Mouse (Mus musculus) megakaryocyte, embryonic 14.5 days (primary cell): ENCODE measurements around the gene Hpd.

ENCODE experiments used
- FLI1 ChIP-seq: IDR thresholded peaks from 2 replicates; pipeline ENCODE4 v1.6.1; 2012; ENCODE audit warnings: low read length, inconsistent platforms, mixed read lengths
- GATA1 ChIP-seq: IDR thresholded peaks from 3 replicates; pipeline ENCODE4 v1.6.1; 2012; ENCODE audit warnings: mixed read lengths, low read length, inconsistent platforms, borderline replicate concordance

DNA sequence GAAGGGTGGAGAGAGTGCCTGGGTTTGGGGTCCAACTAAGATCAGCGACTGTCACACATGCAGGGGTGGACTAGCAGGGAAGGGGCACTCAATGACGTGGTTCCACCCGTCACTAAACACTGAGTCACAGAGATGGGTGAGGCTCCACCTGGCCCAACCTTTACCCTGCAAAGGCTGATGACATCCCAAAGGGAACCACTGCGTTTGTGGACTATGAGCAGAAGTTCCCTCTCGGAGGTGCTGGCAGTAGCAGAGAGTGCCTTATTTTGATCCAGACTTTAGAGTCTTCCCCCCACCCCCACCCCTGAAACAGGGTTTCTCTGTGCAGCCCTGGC is 51.7 kb downstream of the Hpd start:
- TF ChIP-seq FLI1 = no peak
- TF ChIP-seq GATA1 = no peak
